Mouse (Mus musculus): ENCODE data around the gene C730034F03Rik.
"Not testable (repeated sequence)": the region's sequence is repeated elsewhere in the genome, so short reads cannot be mapped to it uniquely, and the experiment has no call there.

The C730034F03Rik gene

DNA sequence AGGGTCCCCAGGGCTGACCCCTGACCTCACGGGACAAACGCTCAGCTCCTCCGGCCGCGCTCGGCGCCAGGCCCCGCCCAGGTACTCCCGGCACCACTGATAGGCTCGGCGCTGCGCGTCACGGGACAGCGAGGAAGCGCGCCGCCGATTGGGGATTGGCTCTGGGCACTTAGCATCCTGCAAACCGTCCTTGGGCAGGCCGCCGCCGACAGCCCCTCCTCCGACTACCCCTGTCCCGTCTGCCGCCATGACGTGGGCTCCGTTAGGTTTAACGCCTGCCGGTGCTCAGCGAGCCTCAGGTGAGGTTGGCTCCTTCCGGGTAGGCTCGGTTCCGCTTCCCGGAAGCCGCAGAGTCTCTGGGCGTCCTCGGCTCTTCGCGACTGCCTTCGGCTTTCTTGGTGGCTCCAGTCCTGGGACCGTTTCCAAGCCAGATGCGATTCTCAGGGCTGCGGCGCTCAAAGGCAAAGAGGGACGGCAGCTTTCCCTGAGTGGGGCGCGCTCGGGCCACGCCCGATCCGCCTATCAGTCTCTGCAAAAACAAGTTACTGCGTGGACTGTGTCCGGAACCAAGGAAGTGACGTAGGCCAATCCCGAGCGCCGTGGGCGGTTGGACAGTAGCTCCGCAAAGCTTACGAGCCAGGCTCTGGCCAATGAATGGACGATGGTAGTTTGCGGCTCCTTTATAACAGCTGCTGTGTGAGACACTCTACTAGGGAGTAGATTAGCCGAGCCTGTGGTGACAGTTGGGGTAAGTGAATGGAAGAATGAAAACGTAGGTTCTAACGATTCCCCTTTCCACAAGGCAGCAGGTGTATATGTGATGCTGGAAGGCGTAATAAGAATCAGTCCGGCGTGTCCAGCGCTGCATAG lies at the start of gene C730034F03Rik, which contains the start of the genes Gm44502 and Chkb:
C730034F03Rik (plus strand) TSS at position 238 of the 870 bp plus-strand sequence.
Gm44502 (minus strand) TSS at position 345 of the 870 bp plus-strand sequence.
Chkb (minus strand) TSS at position 557 of the 870 bp plus-strand sequence.
- peak; percentile 94 to 95 for DNase-seq

DNA sequence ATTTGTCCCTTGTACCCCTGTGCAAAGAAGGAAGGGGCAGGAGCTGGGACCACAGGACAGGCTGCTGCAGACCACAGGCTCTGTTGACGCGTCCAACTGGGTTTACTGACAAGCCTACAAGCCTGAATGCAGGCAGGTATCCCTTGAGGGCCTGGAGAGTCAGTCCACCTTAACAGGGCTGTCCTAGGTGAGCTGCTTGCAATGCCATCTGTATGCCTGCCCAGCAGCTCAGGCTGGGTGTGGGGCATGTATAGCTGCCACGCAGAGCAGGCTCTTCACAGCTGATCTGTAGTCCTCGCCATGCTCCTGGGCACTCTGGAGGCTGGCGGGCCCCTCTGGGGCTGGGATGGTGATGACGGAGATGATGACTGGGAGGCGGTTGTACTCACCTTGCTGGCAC lies 44.8 kb upstream of the C730034F03Rik start, which contains the start of gene Klhdc7b:
Klhdc7b (plus strand) TSS at position 301 of the 400 bp plus-strand sequence.
- DNase-seq: no peak

- DNase-seq: peak in 1 of 2 experiments; percentile 16
Observed at GRCm38 (mm10) chr15:89387127-89387526, 42.3 kb upstream of the C730034F03Rik start.

GRCm38 (mm10) chr15:89390081-89390480 lies 39.3 kb upstream of the C730034F03Rik start:
- peak; percentile 71 to 75 for DNase-seq

GRCm38 (mm10) chr15:89396883-89397282 lies 32.5 kb upstream of the C730034F03Rik start:
- DNase-seq: no peak

DNA sequence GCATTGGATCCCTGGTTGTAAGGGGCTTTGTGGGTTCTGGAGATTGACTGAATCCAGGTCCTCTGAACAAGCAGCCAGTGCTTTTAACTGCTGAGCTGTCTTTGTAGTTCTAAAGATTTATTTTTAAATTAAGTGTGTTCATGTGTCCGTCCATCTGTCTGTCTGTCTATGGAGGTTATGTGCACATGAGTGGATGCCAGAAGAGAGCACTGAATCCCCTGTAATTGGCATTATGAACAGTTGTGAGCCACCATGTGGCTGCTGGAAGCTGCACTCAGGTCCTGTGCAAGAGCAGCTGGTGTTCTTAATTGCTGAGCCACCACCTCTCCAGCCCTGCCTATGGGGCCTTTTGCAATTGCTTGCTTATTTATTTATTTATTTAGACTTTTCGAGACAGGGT lies 31.2 kb upstream of the C730034F03Rik start:
- no peak for DNase-seq

GRCm38 (mm10) chr15:89399716-89400115 lies 29.7 kb upstream of the C730034F03Rik start:
- no peak for DNase-seq

DNA sequence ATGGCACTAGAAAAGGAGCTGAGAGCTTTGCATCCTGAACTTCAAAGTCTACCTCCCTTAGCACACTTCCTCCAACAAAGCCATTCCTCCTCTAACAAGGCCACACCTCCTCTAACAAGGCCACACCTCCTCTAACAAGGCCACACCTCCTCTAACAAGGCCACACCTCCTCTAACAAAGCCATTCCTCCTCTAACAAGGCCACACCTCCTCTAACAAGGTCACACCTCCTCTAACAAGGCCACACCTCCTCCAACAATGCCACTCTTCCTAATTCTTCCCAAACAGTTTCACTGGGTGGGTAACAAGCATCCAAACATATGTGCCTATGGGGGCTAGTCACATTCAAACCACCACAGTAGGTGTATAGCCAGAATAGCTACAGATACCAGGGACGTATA lies 26.9 kb upstream of the C730034F03Rik start:
- DNase-seq: no peak

DNA sequence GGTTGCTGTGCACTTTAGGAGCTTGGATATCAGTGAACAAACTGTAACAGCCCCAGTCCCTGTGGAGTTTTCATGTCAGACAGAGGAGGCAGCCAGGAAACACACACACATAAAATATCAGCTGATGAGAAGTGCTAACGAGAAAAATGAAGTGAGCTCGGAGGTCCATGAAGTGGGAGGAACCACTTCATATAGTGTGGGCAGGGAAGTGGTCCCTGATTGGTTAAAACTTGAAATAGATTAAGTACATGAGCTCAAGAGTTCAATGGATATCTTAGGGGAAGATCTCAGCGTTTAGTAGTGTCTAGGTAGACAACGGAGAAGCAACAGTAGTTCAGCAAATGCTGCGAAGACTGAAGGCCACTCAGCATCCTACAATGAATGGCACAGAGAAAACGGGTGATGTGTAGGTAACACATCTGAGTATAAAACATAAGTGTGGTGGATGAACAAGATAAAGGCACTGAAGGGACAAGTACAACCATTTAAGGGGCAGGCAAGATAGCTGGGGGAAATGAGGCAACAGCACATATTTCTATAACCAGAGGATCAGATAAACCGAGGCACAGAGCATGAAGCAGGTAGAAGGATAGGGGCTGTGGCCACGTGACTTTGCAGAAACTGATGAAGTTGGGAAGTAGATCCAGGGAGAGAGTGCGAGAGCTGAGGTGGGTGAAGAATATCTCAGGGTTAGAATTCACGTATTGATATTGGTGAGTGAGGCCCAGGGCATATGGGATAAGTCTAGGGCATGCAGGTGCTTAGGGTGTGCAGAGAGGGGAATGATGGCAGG lies 24.4 kb upstream of the C730034F03Rik start:
- no peak for DNase-seq

GRCm38 (mm10) chr15:89406691-89407090 lies 22.7 kb upstream of the C730034F03Rik start:
- DNase-seq: no peak

- peak in 1 of 2 experiments; percentile 24 for DNase-seq
Observed at GRCm38 (mm10) chr15:89410118-89410517, 19.3 kb upstream of the C730034F03Rik start, which contains the start of gene Syce3. Gene Syce3, minus strand, starts transcription at chr15:89410503.

DNA sequence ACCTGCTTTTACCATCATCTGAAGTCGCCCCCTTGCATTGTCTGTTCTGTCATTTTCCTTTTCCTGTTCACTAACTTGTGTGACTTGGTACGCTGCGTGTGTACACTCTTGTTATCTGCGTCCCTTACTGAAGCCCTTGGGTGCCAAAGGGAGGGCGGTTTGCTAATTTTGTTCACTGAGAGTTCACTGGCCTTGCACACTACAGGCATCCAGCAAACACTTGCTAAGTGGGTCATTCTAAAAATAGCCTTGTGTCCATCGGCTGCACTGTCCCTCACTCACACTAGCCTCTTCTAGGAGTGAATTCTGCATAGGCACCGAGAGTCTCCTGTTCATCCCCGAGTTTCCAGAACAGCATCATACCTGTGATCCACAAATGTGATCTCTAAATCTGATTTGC lies 14.1 kb upstream of the C730034F03Rik start:
- peak; percentile 58 to 59 for DNase-seq

GRCm38 (mm10) chr15:89421938-89422337 lies 7.5 kb upstream of the C730034F03Rik start:
- DNase-seq: peak; percentile 46 to 54

GRCm38 (mm10) chr15:89424621-89425020 lies 4.8 kb upstream of the C730034F03Rik start:
- DNase-seq: no peak

DNA sequence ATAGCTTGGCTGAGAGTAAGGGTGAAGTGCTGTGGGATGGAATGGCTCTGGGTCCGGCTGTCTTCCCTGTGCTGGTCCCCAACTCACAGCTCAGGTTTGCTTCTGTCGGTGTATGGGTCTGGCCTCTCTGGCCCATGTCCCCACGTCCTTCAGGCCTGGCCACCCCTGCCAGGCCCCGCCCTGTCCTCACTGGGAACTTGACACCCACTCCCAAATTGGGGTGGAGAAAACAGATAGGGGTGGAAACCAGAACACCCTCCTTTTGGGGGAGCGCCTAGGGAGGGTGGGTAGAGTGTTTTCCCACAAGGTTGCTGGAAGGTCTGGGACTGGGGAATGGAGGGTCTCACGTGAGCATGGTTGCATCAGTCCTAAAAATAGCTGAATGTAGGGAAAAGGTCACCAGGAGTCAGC lies 3.7 kb upstream of the C730034F03Rik start, which contains the start of gene Cpt1b:
Cpt1b (minus strand) TSS at position 153 of the 411 bp plus-strand sequence.
- DNase-seq: no peak

DNA sequence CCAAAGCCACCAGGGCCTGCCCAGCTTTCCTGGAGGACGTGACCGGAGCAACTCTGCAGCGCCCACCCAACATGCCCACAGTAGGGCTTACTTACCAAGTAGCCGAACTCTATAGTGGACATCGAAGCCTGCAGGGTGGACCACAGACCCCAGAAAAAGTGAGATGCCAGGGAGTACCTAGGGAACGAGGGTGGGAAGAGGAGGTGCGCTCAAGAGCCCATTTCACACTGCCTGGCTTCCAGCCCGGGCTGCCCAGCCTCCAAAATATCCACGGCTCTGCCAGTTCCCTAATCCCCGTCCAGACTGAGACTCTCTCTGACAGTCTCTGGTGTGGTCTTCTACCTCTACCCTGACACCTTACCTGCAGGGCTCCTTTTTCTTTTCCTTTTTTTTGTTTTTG lies 2.7 kb upstream of the C730034F03Rik start:
- no peak for DNase-seq

- no peak for DNase-seq
Observed at GRCm38 (mm10) chr15:89428136-89428790, 1.1 kb upstream of the C730034F03Rik start.

GRCm38 (mm10) chr15:89428821-89429351 lies 503 bp upstream of the C730034F03Rik start:
- DNase-seq: no peak

- DNase-seq: peak; percentile 42 to 58
Observed at GRCm38 (mm10) chr15:89430341-89430740, 952 bp downstream of the C730034F03Rik start.

DNA sequence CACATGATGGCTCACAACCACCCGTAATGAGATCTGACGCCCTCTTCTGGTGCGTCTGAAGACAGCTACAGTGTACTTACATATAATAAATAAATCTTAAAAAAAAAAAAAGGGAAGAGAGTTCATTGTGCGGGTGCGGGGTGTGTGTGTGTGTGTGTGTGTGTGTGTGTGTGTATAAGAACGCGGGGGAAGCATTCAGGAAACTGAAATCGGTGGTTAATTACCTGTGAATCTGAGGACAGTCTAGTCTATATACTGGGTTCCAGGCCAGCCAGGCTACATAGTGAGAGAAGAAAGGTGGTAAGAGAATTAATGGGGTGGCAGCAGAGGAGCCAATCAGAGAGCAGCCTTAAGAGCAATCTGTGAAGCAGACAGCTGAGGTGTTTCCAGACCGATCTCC lies 1.4 kb downstream of the C730034F03Rik start:
- DNase-seq: not testable (repeated sequence)

DNA sequence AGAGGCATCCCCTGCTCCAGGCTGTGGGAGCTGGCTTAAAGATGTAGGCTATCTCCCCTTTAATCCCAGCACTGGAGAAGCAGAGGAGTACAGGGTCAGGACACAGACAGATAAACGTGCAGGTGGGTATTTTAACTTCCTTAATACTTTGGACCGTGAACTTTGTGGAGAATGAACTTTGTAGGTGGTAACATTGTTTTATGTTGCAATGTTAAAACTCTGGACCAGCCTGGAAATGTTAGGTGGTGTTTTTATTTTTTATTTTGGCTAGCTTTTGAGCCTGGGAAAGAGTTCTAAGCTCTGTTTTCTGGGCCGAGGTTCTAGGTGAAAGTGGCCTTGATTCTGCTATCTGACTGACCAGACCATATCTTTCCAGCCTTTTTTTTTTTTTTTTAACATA lies 1.9 kb downstream of the C730034F03Rik start:
- no peak for DNase-seq

GRCm38 (mm10) chr15:89431806-89432205 lies 2.4 kb downstream of the C730034F03Rik start:
- DNase-seq: no peak

Data from cerebellum, postnatal 25 days (tissue).